Mouse (Mus musculus): ENCODE results near the gene Gm13276. TPM values are rescaled to one million over a fixed set of nuclear protein-coding genes. Genes with fewer than 3 reads are reported as not detected.
"Not testable (repeated sequence)": the region's sequence is repeated elsewhere in the genome, so short reads cannot be mapped to it uniquely, and the experiment has no call there.

The Gm13276 gene
- polyA plus RNA-seq, 1 experiment from 2014 or later: not detected

- H3K4me1 ChIP-seq (ENCODE audit: control insufficient read depth, insufficient read depth, low read length); DNase-seq (ENCODE audit: low spot score); H3K4me3 ChIP-seq (ENCODE audit: low read depth, low read length); H3K27ac ChIP-seq (replicated peaks; ENCODE audit: low read depth, low read length); H3K4me2 ChIP-seq (ENCODE audit: low read depth, low read length); H3K9me3 ChIP-seq (replicated peaks; ENCODE audit: control insufficient read depth, low read length); ATAC-seq (replicated peaks; ENCODE audit: insufficient number of reproducible peaks, low FRiP score, low TSS enrichment, low read depth); H3K36me3 ChIP-seq (replicated peaks; ENCODE audit: control insufficient read depth, insufficient read depth, low read depth, low read length); H3K9ac ChIP-seq (replicated peaks; ENCODE audit: low read length); H3K27me3 ChIP-seq (ENCODE audit: control insufficient read depth, insufficient read depth, low read length): not testable (repeated sequence)
- no CpG with 5 or more reads among the region's 28 CpGs for WGBS
Observed at GRCm38 (mm10) chr4:88791250-88791649, 5.7 kb downstream of the Gm13276 start, which contains the start of gene Gm13278. Gene Gm13278 (plus strand): TSS chr4:88791550.

DNA sequence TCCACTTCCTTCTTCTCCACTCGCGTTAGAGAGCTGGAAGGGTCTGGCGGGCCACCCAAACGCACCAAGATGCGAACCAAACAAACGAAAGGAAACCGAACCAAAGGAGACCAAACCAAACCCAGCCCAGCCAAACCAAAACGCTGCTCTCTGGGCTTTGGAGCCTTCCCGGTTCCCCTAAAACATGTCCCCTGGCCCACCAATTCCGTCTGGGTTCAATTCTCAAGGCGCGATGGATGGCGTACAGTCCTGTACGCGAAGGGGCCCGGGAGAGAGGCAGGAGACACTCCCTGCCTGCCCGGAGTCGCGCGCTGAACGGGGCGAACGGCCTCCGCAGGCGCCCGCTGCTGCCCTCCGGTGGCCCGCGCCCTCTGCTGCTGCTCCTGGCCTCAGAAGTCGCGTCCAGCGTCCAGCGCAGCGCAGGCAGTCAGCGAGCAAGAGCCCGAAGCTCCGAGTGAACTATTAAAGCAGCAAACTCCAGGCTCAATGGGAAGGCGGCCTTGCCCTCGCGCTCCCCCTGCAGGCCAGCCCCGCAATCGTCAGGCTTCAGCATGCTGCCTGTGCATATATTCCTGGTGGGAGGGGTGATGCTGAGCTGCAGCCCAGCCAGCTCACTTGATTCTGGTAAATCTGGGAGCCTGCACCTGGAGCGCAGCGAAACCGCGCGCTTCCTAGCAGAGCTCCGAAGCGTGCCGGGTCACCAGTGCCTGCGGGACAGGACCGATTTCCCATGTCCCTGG is 8.6 kb downstream of the Gm13276 start, which contains the start of gene Gm13275:
Gene Gm13275, plus strand, starts transcription at position 552 of the 740 bp plus-strand sequence.
- 1% methylated on average over 9 of the region's 52 CpGs for WGBS
- H3K4me2 ChIP-seq (ENCODE audit: low read depth, low read length); H3K27ac ChIP-seq (replicated peaks; ENCODE audit: low read depth, low read length); H3K4me3 ChIP-seq (ENCODE audit: low read depth, low read length); DNase-seq (ENCODE audit: low spot score); H3K36me3 ChIP-seq (replicated peaks; ENCODE audit: control insufficient read depth, insufficient read depth, low read depth, low read length); H3K9ac ChIP-seq (replicated peaks; ENCODE audit: low read length); ATAC-seq (replicated peaks; ENCODE audit: insufficient number of reproducible peaks, low FRiP score, low TSS enrichment, low read depth); H3K27me3 ChIP-seq (ENCODE audit: control insufficient read depth, insufficient read depth, low read length); H3K9me3 ChIP-seq (replicated peaks; ENCODE audit: control insufficient read depth, low read length); H3K4me1 ChIP-seq (ENCODE audit: control insufficient read depth, insufficient read depth, low read length): not testable (repeated sequence)

- H3K27me3 ChIP-seq (ENCODE audit: control insufficient read depth, insufficient read depth, low read length); H3K4me2 ChIP-seq (ENCODE audit: low read depth, low read length); H3K9me3 ChIP-seq (replicated peaks; ENCODE audit: control insufficient read depth, low read length); H3K27ac ChIP-seq (replicated peaks; ENCODE audit: low read depth, low read length); DNase-seq (ENCODE audit: low spot score); H3K9ac ChIP-seq (replicated peaks; ENCODE audit: low read length); H3K4me3 ChIP-seq (ENCODE audit: low read depth, low read length); ATAC-seq (replicated peaks; ENCODE audit: insufficient number of reproducible peaks, low FRiP score, low TSS enrichment, low read depth); H3K36me3 ChIP-seq (replicated peaks; ENCODE audit: control insufficient read depth, insufficient read depth, low read depth, low read length); H3K4me1 ChIP-seq (ENCODE audit: control insufficient read depth, insufficient read depth, low read length): not testable (repeated sequence)
- WGBS: no CpG with 5 or more reads among the region's 28 CpGs
Observed at GRCm38 (mm10) chr4:88797097-88797496, 11.6 kb downstream of the Gm13276 start, which contains the start of gene Gm13279. Gene Gm13279 (plus strand): TSS chr4:88797397.

- H3K9ac ChIP-seq (replicated peaks; ENCODE audit: low read length); H3K27ac ChIP-seq (replicated peaks; ENCODE audit: low read depth, low read length); H3K9me3 ChIP-seq (replicated peaks; ENCODE audit: control insufficient read depth, low read length); ATAC-seq (replicated peaks; ENCODE audit: insufficient number of reproducible peaks, low FRiP score, low TSS enrichment, low read depth); DNase-seq (ENCODE audit: low spot score); H3K27me3 ChIP-seq (ENCODE audit: control insufficient read depth, insufficient read depth, low read length); H3K4me2 ChIP-seq (ENCODE audit: low read depth, low read length); H3K4me1 ChIP-seq (ENCODE audit: control insufficient read depth, insufficient read depth, low read length); H3K36me3 ChIP-seq (replicated peaks; ENCODE audit: control insufficient read depth, insufficient read depth, low read depth, low read length); H3K4me3 ChIP-seq (ENCODE audit: low read depth, low read length): not testable (repeated sequence)
- WGBS: 10% methylated on average over 3 of the region's 7 CpGs
Observed at GRCm38 (mm10) chr4:88799365-88799764, 13.9 kb downstream of the Gm13276 start, which contains the start of gene Gm13285. Gene Gm13285 (plus strand): TSS chr4:88799665.

- H3K27ac ChIP-seq (replicated peaks; ENCODE audit: low read depth, low read length); DNase-seq (ENCODE audit: low spot score); H3K36me3 ChIP-seq (replicated peaks; ENCODE audit: control insufficient read depth, insufficient read depth, low read depth, low read length); H3K4me3 ChIP-seq (ENCODE audit: low read depth, low read length); H3K27me3 ChIP-seq (ENCODE audit: control insufficient read depth, insufficient read depth, low read length); ATAC-seq (replicated peaks; ENCODE audit: insufficient number of reproducible peaks, low FRiP score, low TSS enrichment, low read depth); H3K4me1 ChIP-seq (ENCODE audit: control insufficient read depth, insufficient read depth, low read length); H3K4me2 ChIP-seq (ENCODE audit: low read depth, low read length); H3K9ac ChIP-seq (replicated peaks; ENCODE audit: low read length); H3K9me3 ChIP-seq (replicated peaks; ENCODE audit: control insufficient read depth, low read length): not testable (repeated sequence)
- WGBS: no CpG with 5 or more reads among the region's 29 CpGs
Observed at GRCm38 (mm10) chr4:88802954-88803353, 17.4 kb downstream of the Gm13276 start, which contains the start of gene Gm13287. Gene Gm13287 (plus strand): TSS chr4:88803254.

DNA sequence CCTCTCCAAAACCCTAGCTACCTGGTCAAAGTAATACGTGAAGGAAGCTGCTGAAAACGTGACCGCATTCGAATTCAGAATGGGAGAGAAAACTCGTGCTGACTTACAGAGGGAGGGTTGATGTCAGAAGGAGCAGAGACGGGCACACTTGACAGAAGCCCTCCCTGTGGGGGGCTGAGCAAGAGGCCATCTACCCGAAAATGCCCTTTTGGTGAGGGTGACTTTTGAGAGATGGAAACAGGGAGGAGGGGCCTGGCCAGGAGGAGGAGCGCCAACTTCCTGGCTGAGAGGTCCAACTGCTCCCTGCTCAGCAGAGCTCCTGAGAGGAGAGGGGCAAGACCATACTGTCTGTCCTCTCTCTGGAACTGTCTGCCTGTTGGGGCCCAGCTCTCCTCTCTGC is 19.7 kb downstream of the Gm13276 start, which contains the start of gene Gm13288:
Gene Gm13288, plus strand, starts transcription at position 301 of the 400 bp plus-strand sequence.
- not testable (repeated sequence) for H3K36me3 ChIP-seq (replicated peaks; ENCODE audit: control insufficient read depth, insufficient read depth, low read depth, low read length); H3K9me3 ChIP-seq (replicated peaks; ENCODE audit: control insufficient read depth, low read length); H3K27ac ChIP-seq (replicated peaks; ENCODE audit: low read depth, low read length); H3K4me2 ChIP-seq (ENCODE audit: low read depth, low read length); H3K4me1 ChIP-seq (ENCODE audit: control insufficient read depth, insufficient read depth, low read length); H3K9ac ChIP-seq (replicated peaks; ENCODE audit: low read length); H3K27me3 ChIP-seq (ENCODE audit: control insufficient read depth, insufficient read depth, low read length); DNase-seq (ENCODE audit: low spot score); ATAC-seq (replicated peaks; ENCODE audit: insufficient number of reproducible peaks, low FRiP score, low TSS enrichment, low read depth); H3K4me3 ChIP-seq (ENCODE audit: low read depth, low read length)
- whole genome bisulfite sequencing: no CpG with 5 or more reads among the region's 8 CpGs

- not testable (repeated sequence) for H3K4me3 ChIP-seq (ENCODE audit: low read depth, low read length); H3K4me2 ChIP-seq (ENCODE audit: low read depth, low read length)
- no CpG with 5 or more reads among the region's 34 CpGs for WGBS
Observed at GRCm38 (mm10) chr4:88805761-88806160, 20.3 kb downstream of the Gm13276 start.

GRCm38 (mm10) chr4:88815928-88816327 is 30.4 kb downstream of the Gm13276 start, which contains the start of gene Ifna7:
Gene Ifna7 (plus strand): TSS chr4:88816228.
- DNase-seq (ENCODE audit: low spot score) (no peak), ATAC-seq (replicated peaks; ENCODE audit: insufficient number of reproducible peaks, low FRiP score, low TSS enrichment, low read depth) (no peak)

More at GRCm38 (mm10) chr4:88805761-88806160, 20.3 kb downstream of the Gm13276 start:
- not testable (repeated sequence) for H3K36me3 ChIP-seq (replicated peaks; ENCODE audit: control insufficient read depth, insufficient read depth, low read depth, low read length); ATAC-seq (replicated peaks; ENCODE audit: insufficient number of reproducible peaks, low FRiP score, low TSS enrichment, low read depth); H3K4me1 ChIP-seq (ENCODE audit: control insufficient read depth, insufficient read depth, low read length); H3K27me3 ChIP-seq (ENCODE audit: control insufficient read depth, insufficient read depth, low read length); H3K27ac ChIP-seq (replicated peaks; ENCODE audit: low read depth, low read length); H3K9me3 ChIP-seq (replicated peaks; ENCODE audit: control insufficient read depth, low read length); DNase-seq (ENCODE audit: low spot score); H3K9ac ChIP-seq (replicated peaks; ENCODE audit: low read length)

More at GRCm38 (mm10) chr4:88815928-88816327, 30.4 kb downstream of the Gm13276 start, which contains the start of gene Ifna7:
- Histone ChIP-seq H3K9ac (replicated peaks; ENCODE audit: low read length) (no peak within 1 kb of the TSS), H3K27me3 (ENCODE audit: control insufficient read depth, insufficient read depth, low read length) (no peaks in the 10 kb centered on the region), H3K27ac (replicated peaks; ENCODE audit: low read depth, low read length) (no peak within 1 kb of the TSS), H3K36me3 (replicated peaks; ENCODE audit: control insufficient read depth, insufficient read depth, low read depth, low read length) (no peaks in the 10 kb centered on the region), H3K4me1 (ENCODE audit: control insufficient read depth, insufficient read depth, low read length) (no peaks in the 10 kb centered on the region), H3K4me3 (ENCODE audit: low read depth, low read length) (no peak within 1 kb of the TSS), H3K9me3 (replicated peaks; ENCODE audit: control insufficient read depth, low read length) (no peaks in the 10 kb centered on the region), H3K4me2 (ENCODE audit: low read depth, low read length) (no peak within 1 kb of the TSS)
- WGBS: 68% methylated on average over 3 of the region's 3 CpGs

Measured in embryonic facial prominence, embryonic 11.5 days (tissue).